ENCODE assay signal across 12 mouse cellular contexts in the genomic region with DNA sequence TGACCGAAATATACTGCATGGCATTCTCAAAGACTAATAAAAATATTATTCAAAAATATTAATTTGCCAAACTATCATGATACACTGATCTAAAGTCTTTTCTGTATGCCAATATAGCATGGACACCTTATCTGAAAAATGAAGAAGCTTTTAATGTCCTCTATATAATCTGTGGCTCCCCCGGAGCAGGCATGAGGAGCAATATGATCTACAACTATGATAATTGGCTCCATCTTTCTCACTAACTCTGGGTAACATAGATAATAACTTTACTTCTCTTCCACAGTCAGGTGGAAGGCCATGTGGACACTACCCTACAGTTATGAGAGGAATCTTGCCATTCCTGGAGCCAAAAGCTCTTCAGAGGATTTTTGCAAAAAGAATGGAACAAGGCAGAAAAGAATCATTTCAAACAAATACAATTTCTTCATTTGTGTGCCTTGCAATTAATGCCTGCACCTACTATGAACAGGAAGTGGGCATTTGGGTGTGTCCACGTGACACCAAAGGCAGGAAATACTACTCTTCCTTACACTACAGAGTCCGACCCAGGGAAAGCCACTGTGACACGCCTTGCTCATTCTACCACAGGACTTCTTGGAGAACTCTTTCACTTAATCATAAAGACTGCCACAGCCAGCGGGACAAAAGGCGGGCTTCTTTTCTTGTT.
DNase-seq lines count a peak whose midpoint lies in the region; ATAC-seq and TF ChIP-seq lines count a peak whose summit lies in the region.
"Had no signal": no experiment of that assay in that cellular context is flagged by ENCODE, and none has a peak within 500 bp of the region (broad histone marks: within the 10 kb centered on the region; RNA-seq: fewer than 3 reads in every experiment).

No protein-coding gene starts in this region.

- TF ChIP-seq POLR2A in bone marrow macrophage, adult 2 months (IDR thresholded peaks at IDR 0.05; ENCODE audit: borderline replicate concordance, low read depth, low read length), result no peak

- no peak for DNase-seq in lung, embryonic 14.5 days
- no peak for DNase-seq in lung, adult 18-20 months
- DNase-seq in lung, postnatal 14 days, result peak; percentile 24
- peak; percentile 43 to 45 for DNase-seq in thymus, postnatal 36 days
- no peak for DNase-seq in right cerebral cortex, adult 18-20 months
- no peak for DNase-seq in cerebellum, adult 8-10 months
- DNase-seq in adrenal gland, adult 18-20 months (ENCODE audit: low spot score in 2 of 2), result no peak
- DNase-seq: gastrocnemius, postnatal 10 days; layer of hippocampus, adult 9-11 months had no signal

- H3K4me3 ChIP-seq in lung, embryonic 14.5 days (ENCODE audit: low read depth, low read length), result no peak overlapping the region
- peak overlapping the region; percentile 12; the same call in 1 of the 2 replicates for H3K4me3 ChIP-seq in bone marrow macrophage, adult 2 months (ENCODE audit: insufficient read depth, low read length)

- H3K4me2 ChIP-seq in lung, embryonic 14.5 days, result 0 out of 2 replicates have a peak overlapping the region, but pooled peaks have one; percentile 23

- 0 out of 2 replicates have a peak, but pooled peaks cover 2% of the 10 kb centered on the region for H3K36me3 ChIP-seq in lung, embryonic 14.5 days (ENCODE audit: insufficient read depth)

- no peak overlapping the region for H3K9ac ChIP-seq in lung, embryonic 14.5 days

- no peaks in the 10 kb centered on the region for H3K9me3 ChIP-seq in lung, embryonic 14.5 days (ENCODE audit: low read depth, low read length)

- H3K27me3 ChIP-seq in lung, embryonic 14.5 days (ENCODE audit: insufficient read depth, low read length), result no peaks in the 10 kb centered on the region
- H3K27me3 ChIP-seq: Patski had no signal

- no peaks in the 10 kb centered on the region for H3K4me1 ChIP-seq in lung, embryonic 14.5 days (ENCODE audit: insufficient read depth)
- peaks cover 10% of the 10 kb centered on the region for H3K4me1 ChIP-seq in bone marrow macrophage, adult 2 months (ENCODE audit: control insufficient read depth, insufficient read depth, low read length)

- no peak for TF ChIP-seq CTCF in lung, embryonic 14.5 days (IDR thresholded peaks at IDR 0.05; ENCODE audit: low read depth)
- TF ChIP-seq CTCF in bone marrow macrophage, adult 2 months (IDR thresholded peaks at IDR 0.05; ENCODE audit: low read depth, low read length), result no peak

- 73% methylated on average over 7 of the region's 7 CpGs for WGBS in lung, embryonic 14.5 days

- H3K27ac ChIP-seq in lung, embryonic 14.5 days (ENCODE audit: low read depth), result no peak overlapping the region
- peak overlapping the region; percentile 9; the same call in 1 of the 2 replicates for H3K27ac ChIP-seq in bone marrow macrophage, adult 2 months (ENCODE audit: insufficient read depth, low read depth, low read length)

- ATAC-seq in lung, embryonic 14.5 days (ENCODE audit: insufficient read depth), result no peak
- ATAC-seq: hindbrain, embryonic 16.5 days; Patski had no signal

Comparison
In these comparisons a context has a peak if more than half of its experiments do, and no peak if none do; other contexts are left out.
1. DNase-seq: peak in lung, postnatal 14 days (single experiment) and thymus, postnatal 36 days (2 of 2); none in lung, embryonic 14.5 days (single experiment), lung, adult 18-20 months (0 of 2), right cerebral cortex, adult 18-20 months (single experiment), cerebellum, adult 8-10 months (single experiment) and adrenal gland, adult 18-20 months (0 of 2).